Mouse (Mus musculus) T-helper 2 cell (primary cell): Measurements from ENCODE around the gene Cep57l1.

ENCODE experiments used
- in situ Hi-C: fragments of 300-600 bp; cut with MboI, MseI; formaldehyde crosslinking; loops from one replicate; pipeline ENCODE4 v1.15.1; 2025; ENCODE audit warnings: high pct_unique_total_duplicates

Gene Cep57l1

DNA sequence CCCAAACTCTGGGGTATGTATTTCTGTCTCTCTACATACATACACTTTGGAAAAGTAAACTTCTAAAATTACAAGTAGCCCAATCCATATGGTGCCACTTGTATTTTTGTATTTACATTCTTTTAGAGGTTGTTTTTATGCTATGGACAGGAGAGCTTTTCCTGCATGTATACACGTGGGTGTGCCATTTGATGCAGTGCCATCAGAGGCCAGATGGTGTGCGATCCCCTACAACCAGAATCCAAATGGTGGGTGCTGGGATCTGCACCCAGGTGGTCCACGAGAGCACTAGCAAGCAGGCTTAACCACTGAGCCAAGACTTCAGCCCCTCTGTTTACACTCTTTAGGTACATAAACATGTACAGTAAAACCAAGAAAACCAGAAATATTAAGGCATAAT, 60.4 kb downstream of the Cep57l1 start:
- in situ Hi-C loops: no loop called here

DNA sequence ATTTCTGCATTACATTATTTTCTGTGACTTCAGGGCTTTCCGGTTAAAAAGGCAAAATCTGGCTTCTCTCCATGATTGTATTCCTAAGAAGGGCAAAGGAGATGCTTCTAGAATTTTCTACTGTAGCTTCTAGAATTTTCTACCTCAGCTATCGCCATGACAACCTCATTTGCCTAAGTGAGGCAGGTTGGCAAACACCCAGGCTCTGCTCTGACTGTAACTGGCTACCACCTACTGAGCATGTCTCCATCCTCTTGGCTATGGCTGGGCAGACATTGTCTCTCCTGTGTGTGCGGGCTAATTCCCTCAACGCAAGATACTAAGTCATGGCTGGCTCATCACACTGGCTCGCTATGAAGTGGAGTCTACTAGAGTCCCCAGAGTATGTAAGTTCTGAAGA, 63.1 kb downstream of the Cep57l1 start:
- in situ Hi-C loops: no loop called here

DNA sequence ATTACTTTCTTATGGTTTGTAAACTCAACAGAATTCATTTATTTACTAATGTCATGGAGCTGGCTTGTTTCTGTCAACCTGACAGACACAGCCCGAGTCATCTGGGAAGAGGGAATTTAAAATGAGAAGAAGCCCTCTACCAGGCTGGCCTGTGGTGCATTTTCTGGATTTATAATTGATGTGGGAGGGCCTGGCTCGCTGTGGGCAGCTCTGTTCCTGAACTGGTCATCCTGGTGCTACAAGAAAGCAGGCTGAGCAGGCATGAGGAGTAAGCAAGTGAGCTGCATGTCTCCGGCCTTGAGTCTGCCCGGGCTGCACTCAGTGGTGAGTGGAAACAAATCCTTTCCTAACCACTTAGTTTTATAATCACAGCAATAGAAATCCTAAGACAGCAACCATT, 65.7 kb downstream of the Cep57l1 start:
- in situ Hi-C loops: no loop called here

DNA sequence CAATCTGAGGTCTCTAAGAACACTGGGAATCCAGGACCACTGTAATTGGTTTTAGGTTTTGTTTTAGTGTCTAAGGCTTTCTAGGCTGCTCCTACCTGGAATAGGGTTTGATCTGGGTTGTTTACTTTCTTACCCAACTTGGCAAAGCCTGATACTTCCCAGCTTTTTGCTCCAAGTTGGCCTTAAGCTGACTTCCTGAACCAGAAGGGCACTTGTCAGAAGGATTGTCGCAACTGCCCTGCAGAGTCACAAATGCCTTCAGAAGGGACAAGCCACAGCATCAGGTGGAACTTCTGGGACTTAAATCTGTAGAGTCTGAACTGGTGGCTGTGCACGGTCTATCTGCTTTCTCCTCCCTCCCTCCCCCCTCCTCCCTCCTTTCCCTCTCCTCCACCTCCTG, 69.5 kb downstream of the Cep57l1 start:
- in situ Hi-C loops: no loop called here

DNA sequence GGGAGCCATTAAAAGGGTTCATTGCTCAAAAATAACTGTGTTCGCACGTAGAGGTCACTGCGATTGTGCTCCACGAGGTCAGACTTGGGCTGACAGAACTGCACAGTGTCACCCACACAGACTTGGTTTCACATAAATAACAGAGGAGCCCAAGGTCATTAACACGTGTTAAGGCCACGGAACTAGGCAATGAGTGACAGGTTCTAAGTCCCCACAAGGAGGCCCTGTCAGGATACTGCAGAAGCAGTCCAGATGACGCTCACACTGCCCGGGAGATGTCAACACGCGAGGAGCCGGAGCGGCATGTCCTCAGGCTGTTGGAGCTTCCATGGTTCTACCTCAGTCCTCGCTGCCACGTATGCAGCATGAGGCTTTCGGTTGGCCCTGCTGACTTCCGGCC, 72.4 kb downstream of the Cep57l1 start:
- in situ Hi-C loops: no loop called here

DNA sequence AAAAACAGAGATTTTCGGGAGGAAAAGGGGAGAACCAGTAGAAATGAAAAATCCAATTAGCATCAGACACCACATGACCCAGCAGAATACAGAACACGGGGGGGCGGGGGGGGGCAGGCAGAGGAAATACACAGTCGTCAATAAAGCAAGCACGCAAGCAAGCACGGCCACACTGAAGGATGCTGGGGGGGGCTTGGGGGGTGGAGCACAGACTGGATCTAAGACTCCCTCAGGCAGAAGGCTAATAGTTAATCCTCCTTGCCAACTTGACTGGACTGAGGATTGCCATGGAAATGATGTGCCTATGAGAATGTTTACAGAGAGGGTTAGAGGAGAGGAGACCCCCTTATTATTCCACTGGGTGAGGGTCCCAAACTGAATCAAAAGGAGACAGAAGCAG, 74.3 kb downstream of the Cep57l1 start:
- in situ Hi-C loops: no loop called here

DNA sequence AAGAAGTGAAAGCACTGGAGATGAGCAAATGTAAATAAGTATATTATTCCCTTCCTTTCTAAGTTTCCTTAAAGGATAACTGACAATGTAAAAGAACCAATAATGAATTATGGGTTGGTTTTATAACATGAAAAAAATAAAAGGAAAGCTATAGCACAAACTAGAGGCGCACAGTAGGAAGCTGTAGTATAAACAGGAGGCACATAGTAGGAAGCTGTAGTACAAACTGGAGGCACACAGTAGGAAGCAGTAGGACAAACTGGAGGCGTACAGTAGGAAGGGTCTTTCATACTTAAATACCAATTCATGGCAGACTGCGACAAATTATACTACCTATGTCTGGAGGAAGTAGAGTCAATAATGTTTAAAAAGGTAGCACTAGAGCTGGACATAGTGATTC, 76.5 kb downstream of the Cep57l1 start:
- in situ Hi-C loops: no loop called here

DNA sequence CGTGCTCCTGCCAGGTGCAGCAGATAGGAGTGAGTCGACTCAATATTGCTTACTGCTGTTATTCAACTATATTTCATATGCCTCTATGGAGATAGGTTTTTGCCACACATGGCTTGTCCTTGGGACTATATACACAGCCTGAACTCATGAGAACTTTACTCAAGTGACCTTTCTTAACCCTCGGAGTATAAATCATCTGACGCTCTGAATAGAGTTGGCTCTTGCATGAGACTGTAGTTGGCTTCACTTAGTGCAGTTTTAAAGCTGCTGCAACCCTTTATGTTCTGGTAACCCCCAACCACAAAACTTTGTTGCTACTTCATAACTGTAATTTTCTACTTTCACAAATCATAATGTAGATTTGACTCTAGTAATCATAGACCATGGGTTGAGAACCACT, 77.7 kb downstream of the Cep57l1 start:
- in situ Hi-C loops: no loop called here

DNA sequence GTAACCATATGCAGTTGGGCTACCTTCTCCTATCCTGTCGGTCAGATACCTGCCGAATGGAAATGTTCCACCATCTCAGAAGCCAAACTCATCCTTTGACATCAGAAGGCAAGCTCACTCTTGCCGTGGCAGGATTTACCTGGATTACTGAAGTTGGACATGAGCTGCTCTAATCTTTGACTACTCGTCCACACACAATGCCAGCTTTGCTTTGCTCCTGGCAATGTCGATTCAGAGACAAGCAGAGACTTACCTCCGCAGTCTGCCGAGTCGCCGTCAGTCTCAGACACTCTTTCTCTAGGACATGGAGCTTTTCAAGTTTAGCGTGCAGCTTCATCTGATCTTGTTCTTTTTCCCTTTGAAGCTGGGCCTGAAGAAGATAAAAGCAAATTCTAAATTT, 78.9 kb downstream of the Cep57l1 start:
- in situ Hi-C loops: no loop called here

DNA sequence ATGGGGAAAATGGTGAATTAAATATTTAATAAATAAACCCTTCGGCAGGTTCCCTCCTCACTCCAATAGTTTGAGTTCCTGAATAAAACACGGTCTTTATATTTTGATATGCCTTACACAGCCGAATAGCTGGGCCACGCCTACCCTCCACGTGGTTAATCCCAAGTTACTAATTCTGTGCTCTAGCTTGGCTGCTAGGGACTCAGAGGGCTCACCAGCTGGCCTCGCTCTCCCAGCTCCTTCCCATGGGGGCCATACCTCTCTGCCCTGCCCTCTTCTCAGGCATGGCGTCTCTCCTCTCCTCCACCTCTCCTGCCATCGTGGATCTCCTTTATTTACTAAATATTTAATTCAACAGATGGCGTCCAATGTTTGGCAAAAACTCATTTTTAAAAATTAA, 83.5 kb downstream of the Cep57l1 start:
- in situ Hi-C loops: no loop called here

DNA sequence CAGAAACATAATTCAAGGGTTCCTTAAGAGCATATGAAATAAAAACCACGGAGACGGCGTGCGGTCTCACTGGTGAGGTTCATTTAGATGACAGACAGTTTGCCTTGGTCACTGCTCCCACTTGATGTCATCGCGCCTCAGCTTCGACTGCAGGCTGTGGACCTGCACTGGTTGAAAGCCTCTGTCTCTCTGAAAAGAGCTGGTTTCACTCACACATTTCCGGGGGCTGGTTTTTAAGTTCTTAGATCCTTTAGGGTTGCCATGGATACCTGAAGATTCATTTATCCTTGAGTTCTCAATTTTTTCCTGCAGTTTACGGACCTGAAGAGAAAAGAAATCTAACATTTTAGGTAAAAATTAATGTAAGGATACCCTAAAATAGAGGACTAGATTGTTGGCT, 90.1 kb downstream of the Cep57l1 start:
- in situ Hi-C loops: no loop called here

DNA sequence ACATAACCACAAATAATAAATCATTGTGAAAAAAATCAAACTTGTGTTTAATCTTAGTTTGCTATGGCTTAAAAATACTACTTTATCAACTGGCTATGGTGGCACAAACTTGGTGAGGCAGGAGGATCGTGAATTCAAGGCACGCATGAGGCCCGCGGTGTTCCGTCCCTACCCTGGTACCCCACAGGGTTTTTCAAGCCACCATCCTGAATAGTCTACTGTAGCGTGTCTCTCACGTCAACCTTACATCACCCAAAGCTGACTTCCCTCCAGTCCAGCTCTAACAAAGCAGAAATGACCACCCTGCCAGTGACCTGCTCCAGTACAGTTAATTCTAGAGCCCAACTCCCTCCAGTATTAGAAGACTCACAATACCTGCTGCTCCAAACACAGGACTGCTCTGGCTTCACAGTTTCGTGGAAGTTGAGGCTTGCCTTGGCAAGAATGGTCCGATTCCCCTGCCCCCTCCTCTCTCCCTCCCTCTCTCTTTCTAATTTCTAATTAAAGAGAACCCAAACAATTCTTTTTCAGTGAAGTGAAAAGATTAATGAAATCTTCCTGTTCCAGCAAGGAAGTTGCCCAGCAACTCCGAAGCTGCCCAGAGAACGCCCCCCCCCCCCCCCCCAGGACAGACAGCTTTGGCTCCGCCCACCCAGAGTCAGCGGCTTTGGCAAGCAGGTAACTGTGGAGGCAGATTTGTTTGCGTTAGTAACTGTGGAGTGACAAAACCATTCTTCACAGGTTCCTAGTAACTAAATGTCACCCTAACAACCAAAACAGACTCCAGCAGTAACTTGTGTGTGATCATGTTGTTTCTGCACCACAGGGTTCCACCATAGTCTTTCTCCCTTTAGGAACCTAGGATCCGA, 93.4 kb downstream of the Cep57l1 start, which contains the start of gene Ccdc162:
Gene Ccdc162 (minus strand): TSS at position 606 of the 869 bp plus-strand sequence.
- in situ Hi-C loops: no loop called here

DNA sequence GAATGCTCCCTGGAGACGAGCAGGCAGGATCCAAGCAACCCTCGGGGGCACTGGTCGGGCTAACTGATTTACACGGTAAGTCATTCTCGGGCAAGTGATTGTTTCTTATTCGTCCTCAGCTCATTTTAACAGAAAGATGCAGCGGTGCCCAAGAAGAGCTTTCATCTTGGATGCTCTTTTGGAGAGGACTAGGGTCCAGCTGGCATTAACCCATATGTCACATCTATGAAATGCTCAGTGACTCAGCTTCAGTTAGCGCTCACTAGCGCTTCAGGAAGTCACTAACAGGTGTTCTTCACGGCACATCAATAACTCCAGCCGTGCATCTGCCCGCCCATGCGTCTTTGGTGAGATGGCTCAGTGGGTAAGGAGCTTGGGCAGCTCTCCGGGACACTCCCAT, 94.1 kb downstream of the Cep57l1 start:
- in situ Hi-C loops: no loop called here

DNA sequence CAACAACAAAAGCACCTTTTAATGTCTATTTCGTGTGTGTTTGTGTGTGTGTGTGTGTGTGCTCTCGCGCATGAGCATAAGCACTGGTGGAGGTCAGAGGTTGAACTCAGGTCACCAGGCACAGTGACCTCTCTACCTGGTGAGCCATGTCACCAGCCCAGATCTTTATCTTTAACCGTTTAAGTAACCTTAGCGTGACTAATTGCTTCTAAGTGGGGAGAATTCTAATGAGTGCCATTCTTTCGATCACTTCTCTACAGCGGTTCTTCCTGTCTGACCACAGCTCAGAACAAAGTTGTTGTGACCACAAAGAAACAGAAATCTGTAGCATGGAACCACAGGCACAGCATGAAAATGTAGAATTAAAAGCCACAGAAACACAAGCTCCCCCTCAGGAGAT, 98.2 kb downstream of the Cep57l1 start:
- in situ Hi-C loops: no loop called here

DNA sequence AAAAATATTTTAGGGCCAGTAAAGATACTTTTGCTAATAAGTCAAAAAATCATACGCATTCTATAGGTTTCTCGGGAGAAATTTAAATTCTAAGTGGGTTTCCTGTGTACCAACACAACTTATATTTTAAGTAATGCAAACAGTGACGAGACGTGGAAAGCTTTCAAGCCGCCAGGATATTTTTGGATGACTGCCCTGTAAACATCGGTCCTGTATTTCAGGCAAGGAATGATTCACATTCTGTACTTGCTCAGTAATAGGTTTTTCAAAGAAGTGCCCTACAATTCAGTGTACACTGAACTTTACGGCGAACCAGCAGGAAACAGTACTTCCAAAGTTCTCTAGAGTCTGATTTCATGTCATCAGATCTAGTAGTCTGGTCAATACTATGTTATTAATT, 98.9 kb downstream of the Cep57l1 start:
- in situ Hi-C loops: no loop called here

DNA sequence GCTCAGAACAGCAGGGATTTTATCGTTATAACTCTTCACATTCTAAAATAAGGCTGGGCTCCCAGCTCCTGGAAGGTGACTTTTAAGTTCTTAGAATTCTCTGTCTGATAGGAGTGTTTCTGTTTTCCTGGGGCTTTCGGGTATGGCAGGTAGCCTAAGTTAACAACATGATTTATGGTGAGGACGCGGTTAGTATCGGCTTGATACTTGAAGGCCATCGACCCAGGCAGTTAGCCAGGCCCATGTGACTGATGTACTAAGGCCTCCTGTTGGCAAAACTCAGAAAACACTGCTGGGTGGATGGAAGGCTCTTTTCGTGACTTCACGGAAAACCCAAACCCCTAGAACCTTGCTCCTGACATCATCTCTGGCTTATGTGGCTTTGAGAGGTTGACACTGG, 100.3 kb downstream of the Cep57l1 start:
- in situ Hi-C loops: no loop called here

DNA sequence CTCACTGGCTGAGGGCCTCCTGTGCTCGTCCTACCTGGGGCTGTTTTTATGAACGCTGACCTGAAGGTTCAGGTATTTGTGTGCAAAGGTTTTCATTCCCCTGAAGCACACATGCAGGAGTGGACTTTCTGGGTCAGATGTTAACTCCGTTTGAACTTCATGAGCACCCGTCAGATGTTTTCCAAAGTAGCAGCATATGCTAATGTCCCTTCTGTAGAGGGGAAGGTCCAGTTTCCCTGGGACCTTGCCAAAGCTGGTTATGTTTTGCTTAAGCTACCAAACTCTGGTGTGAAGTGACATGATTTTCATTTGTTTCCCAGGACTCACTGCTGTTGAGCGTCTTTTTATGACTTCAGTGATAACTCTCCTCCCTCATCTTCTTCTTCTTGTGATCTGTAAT, 110.0 kb downstream of the Cep57l1 start:
- in situ Hi-C loops: loop anchor here (10.0 kb wide), 1 partner anchor 1795 kb away; no protein-coding TSS in a partner anchor

DNA sequence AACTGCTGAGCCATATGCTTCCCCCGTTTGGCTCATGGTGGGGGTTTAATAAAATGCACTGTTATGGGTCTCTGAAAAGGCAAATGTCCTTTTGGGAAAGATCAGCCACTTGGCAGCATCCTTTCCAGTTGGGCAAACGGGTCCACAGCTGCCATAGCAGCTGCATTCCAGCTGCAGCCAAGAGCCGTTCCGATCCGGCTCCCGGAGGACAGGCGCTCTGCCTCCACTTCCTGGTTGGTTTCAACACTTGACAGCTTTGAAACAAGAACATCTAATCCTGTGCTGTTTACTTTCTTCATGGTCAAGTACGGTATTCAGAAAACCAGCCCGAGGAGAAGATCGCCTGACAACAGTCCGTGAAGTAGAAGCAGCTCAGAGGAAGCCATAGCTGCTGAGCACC, 112.6 kb downstream of the Cep57l1 start:
- in situ Hi-C loops: loop anchor here (10.0 kb wide), 1 partner anchor 1792 kb away; no protein-coding TSS in a partner anchor

DNA sequence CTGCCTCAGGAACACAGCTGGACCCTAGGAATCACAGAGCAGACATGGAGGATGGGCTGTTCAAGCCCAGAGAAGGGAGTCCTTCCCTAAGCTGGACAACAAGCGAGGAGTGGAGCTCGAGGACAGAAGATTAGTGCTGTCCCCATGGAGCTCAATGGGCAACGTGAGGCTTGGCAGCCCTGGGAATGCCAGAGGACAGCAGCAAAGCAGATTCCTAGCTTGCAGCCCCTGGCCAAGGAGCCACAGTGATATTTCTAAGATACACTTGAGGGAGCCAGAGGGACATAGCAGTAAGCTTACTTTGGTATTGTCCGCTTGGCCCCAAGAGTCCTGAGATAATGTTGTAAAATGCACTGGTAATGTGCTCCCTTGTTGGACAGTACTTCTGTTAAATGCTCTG, 118.7 kb downstream of the Cep57l1 start:
- in situ Hi-C loops: loop anchor here (5.0 to 10.0 kb wide), 4 partner anchors 174 to 1786 kb away; partner anchors contain the start of gene Cd164

DNA sequence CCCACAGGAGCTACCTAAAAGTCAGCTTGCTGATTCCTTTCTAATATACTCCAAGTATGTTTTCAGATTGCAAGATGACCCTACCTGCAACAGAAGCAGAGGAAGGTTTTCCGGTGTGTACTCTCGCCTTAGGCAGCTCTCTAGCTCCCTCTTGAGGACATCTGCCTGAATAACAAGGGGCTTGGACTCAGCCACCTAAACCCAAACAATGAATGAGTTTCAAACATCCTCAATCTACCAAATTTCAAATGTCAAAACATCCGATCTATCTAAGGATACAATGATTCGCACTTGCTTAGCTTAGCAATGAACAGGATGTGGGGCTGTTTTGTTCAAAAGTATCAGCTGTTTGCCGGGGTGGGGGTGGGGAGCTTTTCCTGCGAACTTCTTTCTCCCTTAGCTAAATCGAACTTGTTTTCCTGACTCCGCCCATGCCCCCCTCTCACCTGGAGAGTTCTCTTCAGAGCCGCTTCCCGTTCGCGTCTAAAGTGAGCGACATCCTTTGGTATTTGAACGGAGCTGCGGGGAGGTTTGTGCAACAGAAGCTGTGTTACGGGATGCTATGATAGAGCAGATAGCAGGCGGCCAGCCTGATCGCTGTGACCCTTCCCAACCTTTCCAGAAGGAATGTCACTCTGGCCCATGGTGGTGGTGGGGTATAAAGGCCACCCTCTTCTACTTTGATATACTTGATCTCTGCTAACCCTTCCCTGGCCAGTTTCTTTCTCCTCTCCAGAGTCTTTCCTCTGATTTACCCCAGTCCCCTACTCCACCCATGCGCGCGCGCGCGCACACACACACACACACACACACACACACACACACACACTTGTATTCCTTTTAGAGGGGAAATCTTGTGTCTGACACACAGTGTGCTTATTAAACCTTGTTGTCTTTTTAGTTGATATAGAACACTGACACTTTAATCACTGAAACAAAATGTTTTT, 119.5 kb downstream of the Cep57l1 start:
- in situ Hi-C loops: loop anchor here (5.0 to 10.0 kb wide), 4 partner anchors 173 to 1785 kb away; partner anchors contain the start of gene Cd164

DNA sequence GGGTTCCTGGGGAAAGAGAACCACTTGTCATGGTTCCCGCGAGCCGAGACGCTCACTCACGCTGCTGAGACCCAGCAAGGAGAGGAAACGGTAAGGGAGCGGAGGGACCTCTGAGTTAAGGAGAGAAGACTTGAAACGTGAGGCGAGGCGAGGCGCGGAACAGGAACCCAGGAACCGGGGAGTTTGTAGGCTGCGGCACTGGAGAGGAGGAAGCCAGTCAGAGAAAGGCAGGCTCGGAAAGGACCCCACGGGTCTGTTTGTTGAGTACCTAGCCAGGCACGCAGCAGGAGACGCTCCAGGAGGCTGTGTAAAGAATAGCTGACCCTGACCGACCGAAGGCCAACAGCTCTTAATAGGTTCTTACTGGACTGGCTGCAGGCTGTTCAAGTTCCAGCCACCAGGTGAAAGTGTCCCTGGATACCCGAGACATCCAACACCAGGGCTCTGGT, 125.1 kb downstream of the Cep57l1 start:
- in situ Hi-C loops: no loop called here
